In genomic region chr1:139421875-139422791, GRCm38 (mm10) we compare ENCODE assay signal across 8 mouse cellular contexts. TPM values are rescaled to one million over a fixed set of nuclear protein-coding genes. Genes with fewer than 3 reads are reported as not detected.
DNase-seq lines count a peak whose midpoint lies in the region; ATAC-seq lines count a peak whose summit lies in the region.

Zbtb41 (plus strand) TSS chr1:139422288.

- peak; percentile 77 for ATAC-seq in common myeloid progenitor, adult 5-6 weeks (replicated peaks; ENCODE audit: low read depth, poor library complexity, severe bottlenecking)

- H3K36me3 ChIP-seq in megakaryocyte, embryonic 14.5 days (replicated peaks; ENCODE audit: low read length): peaks cover 9% of the 10 kb centered on the region

- no peaks in the 10 kb centered on the region for H3K9me3 ChIP-seq in megakaryocyte, embryonic 14.5 days

- peak; percentile 93 for DNase-seq in ZHBTc4 (ENCODE audit: low read depth, low spot score)
- DNase-seq in gastrocnemius, adult 8-10 months (ENCODE audit: low spot score in 2 of 2): peak; percentile 68 to 82
- peak; percentile 69 for DNase-seq in hindlimb bud, embryonic 11.5 days (ENCODE audit: extremely low spot score, low read depth, low spot score)
- DNase-seq in left cerebral cortex, adult 8-10 months (ENCODE audit: low spot score in 2 of 2): peak; percentile 82 to 83
- peak; percentile 91 to 92 for DNase-seq in right cerebral cortex, postnatal 10 days (ENCODE audit: low spot score in 2 of 2)
- DNase-seq in urinary bladder, postnatal 25 days (ENCODE audit: low spot score): peak; percentile 83

- H3K4me3 ChIP-seq in megakaryocyte, embryonic 14.5 days (replicated peaks): peak within 1 kb of the TSS; percentile 97

- peaks cover 43% of the 10 kb centered on the region for H3K4me1 ChIP-seq in megakaryocyte, embryonic 14.5 days

- H3K27me3 ChIP-seq in megakaryocyte, embryonic 14.5 days (replicated peaks): no peaks in the 10 kb centered on the region

RNA-seq across cellular contexts. Expression of gene Zbtb41, which starts in this region (rescaled TPM):
- 21.2 and 28.9 TPM in 2 replicates for total RNA-seq in common myeloid progenitor, adult 5-6 weeks (2017)
- 10 to 100 TPM; 15.1 to 21.2 (median 16.1) TPM for total RNA-seq in gastrocnemius, adult 8-10 months (2022)
- 10 to 100 TPM; 24.0 to 28.5 (median 26.5) TPM for total RNA-seq in left cerebral cortex, adult 8-10 months (2022)
- 0.06 TPM in 1 of 2 replicates, not detected in the other for polyA plus RNA-seq in megakaryocyte, embryonic 14.5 days (2012; ENCODE audit: insufficient read depth, low replicate concordance)

Comparison
In these comparisons a context has a peak if more than half of its experiments do, and no peak if none do; other contexts are left out.
1. Peak in every context shown above with its lines: DNase-seq, ATAC-seq and H3K4me3 ChIP-seq.